Mouse (Mus musculus): ENCODE measurements at regions not wholly inside any gene's neighbourhood (a gene's known extent, or its start where the extent isn't known, plus 50 kb on each side); places are given as distances from the start of the nearest gene placed in this dataset.

DNA sequence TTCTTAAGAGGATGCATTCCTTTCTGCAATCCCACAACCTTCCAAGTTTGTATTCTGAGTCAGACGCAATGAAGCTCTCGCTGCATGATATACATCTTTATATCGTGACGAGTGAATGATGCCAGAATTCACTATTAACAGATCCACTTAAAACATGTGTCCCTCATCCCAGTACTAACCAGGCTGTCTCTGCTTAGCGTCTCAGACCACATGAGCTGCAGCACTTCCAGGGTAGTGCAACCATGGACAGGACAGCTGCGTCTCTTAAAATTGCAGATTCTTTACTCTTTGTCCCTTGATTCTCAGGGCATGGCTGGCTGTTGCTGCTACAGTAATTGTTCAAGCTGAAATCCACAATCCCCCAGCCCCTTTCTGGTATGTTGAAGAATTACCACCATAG lies 491.9 kb downstream of the Dcdc2c start:
- TF ChIP-seq CTCF (IDR thresholded peaks at IDR 0.05; ENCODE audit: low read depth) (no peak), EP300 (optimal IDR thresholded peaks at IDR 0.05) (no peak)

Data from stomach, postnatal 0 days (tissue).